Mouse (Mus musculus) testis, adult 2 months (tissue): ENCODE results near the gene Sdhb. TPM values are rescaled to one million over a fixed set of nuclear protein-coding genes. Genes with fewer than 3 reads are reported as not detected.

Experiments
- H3K27ac ChIP-seq: fragments of 200-500 bp; 2 replicates; pipeline ENCODE4 v1.5.1; 2012; ENCODE audit warnings: low read depth, low read length; ENCODE audit not compliant: control insufficient read depth, insufficient read depth
- H3K27me3 ChIP-seq: fragments of 200-500 bp; 2 replicates; pipeline ENCODE4 v1.6.1; 2012; ENCODE audit warnings: mild to moderate bottlenecking, low read length, moderate library complexity; ENCODE audit not compliant: control insufficient read depth, insufficient read depth
- H3K36me3 ChIP-seq: fragments of 200-500 bp; 2 replicates; pipeline ENCODE4 v1.6.1; 2012; ENCODE audit warnings: mild to moderate bottlenecking, low read length; ENCODE audit not compliant: control insufficient read depth, insufficient read depth
- H3K4me1 ChIP-seq: fragments of 200-500 bp; 2 replicates; pipeline ENCODE4 v1.6.1; 2012; ENCODE audit warnings: low read length; ENCODE audit not compliant: control insufficient read depth, insufficient read depth
- H3K4me3 ChIP-seq: fragments of 200-500 bp; 2 replicates; pipeline ENCODE4 v1.5.1; 2012; ENCODE audit warnings: low read depth, mild to moderate bottlenecking, low read length, moderate library complexity, mixed read lengths; ENCODE audit not compliant: control insufficient read depth
- CTCF ChIP-seq: fragments of 200-500 bp; IDR thresholded peaks from 2 replicates; pipeline ENCODE4 v1.5.1; 2012; ENCODE audit warnings: low read depth, mild to moderate bottlenecking, inconsistent platforms, low read length, moderate library complexity; ENCODE audit not compliant: control insufficient read depth, insufficient read depth, insufficient replicate concordance
- POLR2A ChIP-seq: fragments of 200-500 bp; IDR thresholded peaks from 2 replicates; pipeline ENCODE4 v1.6.1; 2012; ENCODE audit warnings: low read depth, mild to moderate bottlenecking, inconsistent platforms, low read length, moderate library complexity; ENCODE audit not compliant: control insufficient read depth
- polyA plus RNA-seq: library from polyadenylated mRNA; depleted of rRNA; stranded (reverse); fragments of >200 nt; gene quantifications from 2 replicates; pipeline ENCODE4 v1.2.3, GENCODE M21; 2012

Sdhb gene
- polyA plus RNA-seq, 1 experiment, result 97.1 TPM

GRCm38 (mm10) chr4:140917451-140917850 lies 43.6 kb upstream of the Sdhb start:
- H3K4me1 ChIP-seq, result no peaks in the 10 kb centered on the region
- no peak overlapping the region for H3K27ac ChIP-seq
- no peaks in the 10 kb centered on the region for H3K36me3 ChIP-seq
- TF ChIP-seq POLR2A, result no peak
- TF ChIP-seq CTCF, result no peak
- H3K27me3 ChIP-seq, result no peaks in the 10 kb centered on the region
- no peak overlapping the region for H3K4me3 ChIP-seq

GRCm38 (mm10) chr4:140919974-140920836 lies 40.8 kb upstream of the Sdhb start:
- H3K4me3 ChIP-seq, result no peak overlapping the region
- TF ChIP-seq CTCF, result no peak
- no peak for TF ChIP-seq POLR2A
- no peaks in the 10 kb centered on the region for H3K36me3 ChIP-seq
- no peaks in the 10 kb centered on the region for H3K4me1 ChIP-seq
- H3K27ac ChIP-seq, result no peak overlapping the region
- no peaks in the 10 kb centered on the region for H3K27me3 ChIP-seq

DNA sequence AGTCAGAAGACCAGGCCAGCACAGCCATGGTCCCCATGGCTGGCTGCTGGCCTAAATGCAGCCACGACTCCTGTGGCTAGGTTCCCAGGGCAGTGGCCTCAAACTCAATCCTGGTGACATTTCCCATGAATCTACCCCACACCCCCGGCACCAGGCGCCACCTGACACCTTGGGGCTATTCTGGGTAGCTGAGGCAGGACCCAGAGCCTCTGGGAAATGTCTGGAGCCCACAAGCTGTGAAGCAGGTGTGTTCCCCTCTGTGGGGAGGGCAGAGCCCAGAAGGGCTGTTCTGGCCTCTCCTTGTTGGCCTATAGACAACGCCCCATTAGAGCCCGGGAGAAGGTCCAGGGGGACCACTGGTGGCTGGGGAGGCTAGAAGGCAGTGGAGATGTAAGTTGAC lies 38.5 kb upstream of the Sdhb start:
- Histone ChIP-seq H3K27ac (no peak overlapping the region), H3K4me1 (no peaks in the 10 kb centered on the region), H3K4me3 (no peak overlapping the region), H3K27me3 (no peaks in the 10 kb centered on the region), H3K36me3 (no peaks in the 10 kb centered on the region)
- TF ChIP-seq CTCF (no peak), POLR2A (no peak)

DNA sequence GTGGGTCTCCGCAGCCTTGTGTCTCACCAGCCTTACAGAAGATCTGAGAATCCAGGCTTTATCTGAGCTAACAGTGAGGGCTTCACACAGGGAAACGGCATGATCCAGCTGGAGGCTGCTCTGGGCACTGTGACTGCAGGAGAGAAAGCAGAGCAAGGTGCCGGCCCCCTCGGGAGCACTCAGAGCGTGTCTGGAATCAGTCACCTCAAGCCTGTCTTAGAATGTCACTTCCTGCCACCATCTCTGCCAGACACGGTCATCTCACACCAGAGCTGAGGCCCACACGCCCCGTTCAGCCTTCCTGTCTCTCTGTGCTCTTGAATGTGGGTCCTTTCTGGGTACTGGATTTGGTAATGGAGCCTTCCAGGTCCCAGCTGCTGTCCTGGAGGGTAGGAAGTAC lies 35.4 kb upstream of the Sdhb start:
- H3K4me1 ChIP-seq, result no peaks in the 10 kb centered on the region
- H3K27me3 ChIP-seq, result no peaks in the 10 kb centered on the region
- TF ChIP-seq POLR2A (no peak), CTCF (no peak)
- H3K4me3 ChIP-seq, result no peak overlapping the region
- H3K27ac ChIP-seq, result no peak overlapping the region
- no peaks in the 10 kb centered on the region for H3K36me3 ChIP-seq

- Histone ChIP-seq H3K4me1 (no peaks in the 10 kb centered on the region), H3K27ac (no peak overlapping the region), H3K4me3 (no peak overlapping the region), H3K36me3 (no peaks in the 10 kb centered on the region), H3K27me3 (no peaks in the 10 kb centered on the region)
- TF ChIP-seq CTCF (no peak), POLR2A (no peak)
These were observed 32.7 kb upstream of the Sdhb start for GRCm38 (mm10) chr4:140928349-140928748.

- no peaks in the 10 kb centered on the region for H3K4me1 ChIP-seq
- no peaks in the 10 kb centered on the region for H3K27me3 ChIP-seq
- no peaks in the 10 kb centered on the region for H3K36me3 ChIP-seq
- TF ChIP-seq POLR2A, result no peak; the same call in 1 of the 2 replicates
- TF ChIP-seq CTCF, result no peak
- no peak overlapping the region for H3K4me3 ChIP-seq
- H3K27ac ChIP-seq, result no peak overlapping the region
These were observed 31.3 kb upstream of the Sdhb start for GRCm38 (mm10) chr4:140929745-140930144.

DNA sequence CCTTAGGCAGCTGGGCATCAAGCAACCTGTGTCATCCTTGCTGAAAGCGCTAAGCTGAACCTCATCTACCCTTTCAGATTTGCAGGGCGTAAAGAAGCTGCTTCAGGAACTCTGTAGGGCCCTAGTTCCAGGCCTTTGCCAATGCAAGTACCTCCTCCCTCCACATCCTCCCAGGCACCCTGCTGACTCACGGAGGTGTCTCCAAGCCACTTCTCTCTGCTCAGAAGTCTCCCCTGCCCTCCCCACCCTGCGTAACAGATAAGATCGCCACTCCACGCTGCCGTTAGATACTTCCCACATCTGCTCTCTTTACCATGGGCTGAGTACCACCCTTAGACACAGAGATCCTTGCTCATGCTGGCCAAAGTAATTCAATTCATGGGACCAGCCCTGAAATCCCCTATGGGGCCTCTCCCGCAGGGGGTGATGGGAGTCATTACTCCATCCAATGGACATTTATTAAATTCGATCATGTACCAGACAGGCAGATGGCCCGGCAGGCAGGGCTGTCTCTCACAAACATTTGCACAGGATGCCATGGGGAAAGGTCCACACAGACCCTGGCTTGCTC lies 30.0 kb upstream of the Sdhb start:
- Histone ChIP-seq H3K27me3 (no peaks in the 10 kb centered on the region), H3K27ac (no peak overlapping the region), H3K4me3 (no peak overlapping the region), H3K4me1 (no peaks in the 10 kb centered on the region), H3K36me3 (no peaks in the 10 kb centered on the region)
- TF ChIP-seq CTCF (no peak), POLR2A (no peak)
